Mouse (Mus musculus) cerebral cortex, adult 2 months (tissue): ENCODE measurements around the gene Olfr705.

Source experiments
- WGBS: fragments of 180-500 bp; shearing (Covaris S2); methylation state at CpG from one replicate; pipeline ENCODE4 v1.1.7; 2018; 5-methylcytosine and 5-hydroxymethylcytosine counted together

Gene Olfr705

GRCm38 (mm10) chr7:106876791-106877190 lies at the start of gene Olfr705:
TSS of gene Olfr705 (minus strand) at chr7:106876891.
- WGBS: 79% methylated on average over 3 of the region's 3 CpGs

GRCm38 (mm10) chr7:106920961-106921360 lies 44.3 kb upstream of the Olfr705 start:
- WGBS: 87% methylated on average over 7 of the region's 7 CpGs

GRCm38 (mm10) chr7:106907676-106908075 lies 31.0 kb upstream of the Olfr705 start, which contains the start of gene Olfr1532-ps1:
TSS of gene Olfr1532-ps1 (plus strand) at chr7:106908001.
- WGBS: 70% methylated on average over 2 of the region's 2 CpGs

- 87% methylated on average over 3 of the region's 3 CpGs for WGBS
These were observed 24.4 kb upstream of the Olfr705 start, which contains the start of gene Olfr707 for GRCm38 (mm10) chr7:106901141-106901540. TSS of gene Olfr707 (minus strand) at chr7:106901241.

- WGBS: 76% methylated on average over 2 of the region's 2 CpGs
These were observed 11.4 kb upstream of the Olfr705 start, which contains the start of gene Olfr706 for GRCm38 (mm10) chr7:106888062-106888461. TSS of gene Olfr706 (minus strand) at chr7:106888162.

GRCm38 (mm10) chr7:106862885-106863284 lies 13.8 kb downstream of the Olfr705 start, which contains the start of gene Olfr704:
TSS of gene Olfr704 (plus strand) at chr7:106863185.

GRCm38 (mm10) chr7:106843060-106843459 lies 33.6 kb downstream of the Olfr705 start, which contains the start of gene Olfr703:
TSS of gene Olfr703 (plus strand) at chr7:106843360.
- WGBS: 60% methylated on average over 2 of the region's 2 CpGs

GRCm38 (mm10) chr7:106833793-106834192 lies 42.9 kb downstream of the Olfr705 start, which contains the start of gene Olfr702:
TSS of gene Olfr702 (minus strand) at chr7:106833893.

